Mouse (Mus musculus) midbrain, embryonic 16.5 days (tissue): ENCODE measurements at regions not wholly inside any gene's neighbourhood (a gene's known extent, or its start where the extent isn't known, plus 50 kb on each side); places are given as distances from the start of the nearest gene placed in this dataset.
A peak's percentile ranks its signal among the peaks of the same experiment; 100 is the strongest.
"Not testable (repeated sequence)": the region's sequence is repeated elsewhere in the genome, so short reads cannot be mapped to it uniquely, and the experiment has no call there.

ENCODE experiments used
- ATAC-seq: fragments of 200-750 bp; cut with Nextera tagmentation; 2 replicates; pipeline ENCODE4 v1.8.0; 2017; ENCODE audit warnings: moderate TSS enrichment
- H3K27ac ChIP-seq: fragments of 300-500 bp; sonication (generic); 2 replicates; pipeline ENCODE4 v1.5.1; 2014; ENCODE audit warnings: mild to moderate bottlenecking, low read length, mixed read lengths
- H3K27me3 ChIP-seq: fragments of 300-500 bp; sonication (generic); 2 replicates; pipeline ENCODE4 v1.6.1; 2014; ENCODE audit warnings: low read depth, low read length, mixed read lengths; ENCODE audit not compliant: control insufficient read depth, insufficient read depth
- H3K36me3 ChIP-seq: fragments of 300-500 bp; sonication (generic); 2 replicates; pipeline ENCODE4 v1.6.1; 2014; ENCODE audit warnings: mild to moderate bottlenecking, low read length, moderate library complexity, mixed read lengths; ENCODE audit not compliant: control insufficient read depth, insufficient read depth
- H3K4me1 ChIP-seq: fragments of 300-500 bp; sonication (generic); 2 replicates; pipeline ENCODE4 v1.6.1; 2014; ENCODE audit warnings: mild to moderate bottlenecking, low read length, mixed read lengths; ENCODE audit not compliant: control insufficient read depth, insufficient read depth
- H3K4me2 ChIP-seq: fragments of 300-500 bp; sonication (generic); 2 replicates; pipeline ENCODE4 v1.6.1; 2014; ENCODE audit warnings: mild to moderate bottlenecking, low read length, mixed read lengths
- H3K4me3 ChIP-seq: fragments of 300-500 bp; sonication (generic); 2 replicates; pipeline ENCODE4 v1.5.1; 2014; ENCODE audit warnings: low read depth, mild to moderate bottlenecking, low read length, moderate library complexity, mixed read lengths
- H3K9ac ChIP-seq: fragments of 300-500 bp; sonication (generic); 2 replicates; pipeline ENCODE4 v1.6.1; 2014; ENCODE audit warnings: low read depth, low read length, mixed read lengths
- H3K9me3 ChIP-seq: fragments of 300-500 bp; sonication (generic); replicated peaks from 2 replicates; pipeline ENCODE4 v1.6.1; 2014; ENCODE audit warnings: mild to moderate bottlenecking, low read length, mixed read lengths; ENCODE audit not compliant: control insufficient read depth, poor library complexity, severe bottlenecking
- WGBS: fragments of 180-500 bp; shearing (Covaris S2); extraction: QIAGEN DNeasy Blood & Tissue Kit; methylation state at CpG from one replicate; pipeline ENCODE4 v1.1.7; 2014; 5-methylcytosine and 5-hydroxymethylcytosine counted together

- peak; percentile 62 for ATAC-seq
- Histone ChIP-seq H3K4me3 (no peak overlapping the region), H3K9ac (no peak overlapping the region), H3K9me3 (no peaks in the 10 kb centered on the region), H3K36me3 (no peaks in the 10 kb centered on the region), H3K4me1 (no peaks in the 10 kb centered on the region), H3K4me2 (no peak overlapping the region), H3K27me3 (no peaks in the 10 kb centered on the region), H3K27ac (no peak overlapping the region)
- 66% methylated on average over 2 of the region's 2 CpGs for WGBS
These were observed 67.2 kb downstream of the Qdpr start for GRCm38 (mm10) chr5:45382804-45383203.

GRCm38 (mm10) chr5:45378486-45378885, 71.5 kb downstream of the Qdpr start:
- no peaks in the 10 kb centered on the region for H3K36me3 ChIP-seq
- no peaks in the 10 kb centered on the region for H3K9me3 ChIP-seq
- 7% methylated on average over 2 of the region's 2 CpGs for WGBS
- no peak overlapping the region for H3K27ac ChIP-seq
- no peaks in the 10 kb centered on the region for H3K27me3 ChIP-seq
- H3K4me1 ChIP-seq, result no peaks in the 10 kb centered on the region
- no peak for ATAC-seq
- no peak overlapping the region for H3K4me2 ChIP-seq
- no peak overlapping the region for H3K4me3 ChIP-seq
- H3K9ac ChIP-seq, result no peak overlapping the region

- Histone ChIP-seq H3K27me3 (no peaks in the 10 kb centered on the region), H3K9me3 (no peaks in the 10 kb centered on the region), H3K4me2 (no peak overlapping the region), H3K9ac (no peak overlapping the region), H3K4me3 (no peak overlapping the region), H3K27ac (no peak overlapping the region), H3K4me1 (no peaks in the 10 kb centered on the region), H3K36me3 (no peaks in the 10 kb centered on the region)
- no peak for ATAC-seq
- WGBS, result 87% methylated on average over 2 of the region's 2 CpGs
These were observed 77.0 kb downstream of the Qdpr start for GRCm38 (mm10) chr5:45373069-45373468.

- Histone ChIP-seq H3K4me1 (no peaks in the 10 kb centered on the region), H3K36me3 (no peaks in the 10 kb centered on the region), H3K27me3 (no peaks in the 10 kb centered on the region), H3K4me3 (no peak overlapping the region), H3K9me3 (no peaks in the 10 kb centered on the region), H3K9ac (no peak overlapping the region), H3K27ac (no peak overlapping the region), H3K4me2 (no peak overlapping the region)
- ATAC-seq, result no peak
- 91% methylated on average over 6 of the region's 6 CpGs for WGBS
These were observed 81.6 kb downstream of the Qdpr start for GRCm38 (mm10) chr5:45368451-45368850.

GRCm38 (mm10) chr5:45360189-45360588, 89.8 kb downstream of the Qdpr start:
- ATAC-seq, result no peak
- no peak overlapping the region for H3K27ac ChIP-seq
- H3K4me3 ChIP-seq, result no peak overlapping the region
- H3K27me3 ChIP-seq, result no peaks in the 10 kb centered on the region
- no peaks in the 10 kb centered on the region for H3K4me1 ChIP-seq
- H3K4me2 ChIP-seq, result no peak overlapping the region
- H3K9ac ChIP-seq, result no peak overlapping the region
- no peaks in the 10 kb centered on the region for H3K9me3 ChIP-seq
- no peaks in the 10 kb centered on the region for H3K36me3 ChIP-seq

GRCm38 (mm10) chr5:45340411-45340810, 109.6 kb downstream of the Qdpr start:
- H3K4me3 ChIP-seq, result no peak overlapping the region
- H3K9ac ChIP-seq, result no peak overlapping the region
- no peaks in the 10 kb centered on the region for H3K36me3 ChIP-seq
- 91% methylated on average over 3 of the region's 3 CpGs for WGBS
- H3K27ac ChIP-seq, result no peak overlapping the region
- no peaks in the 10 kb centered on the region for H3K27me3 ChIP-seq
- no peaks in the 10 kb centered on the region for H3K9me3 ChIP-seq
- no peak overlapping the region for H3K4me2 ChIP-seq
- ATAC-seq, result no peak
- no peaks in the 10 kb centered on the region for H3K4me1 ChIP-seq

GRCm38 (mm10) chr5:45336801-45337200, 113.2 kb downstream of the Qdpr start:
- Histone ChIP-seq H3K4me2 (no peak overlapping the region), H3K9me3 (no peaks in the 10 kb centered on the region), H3K27me3 (no peaks in the 10 kb centered on the region), H3K27ac (no peak overlapping the region), H3K4me1 (no peaks in the 10 kb centered on the region), H3K36me3 (no peaks in the 10 kb centered on the region), H3K9ac (no peak overlapping the region), H3K4me3 (no peak overlapping the region)
- no peak for ATAC-seq
- whole genome bisulfite sequencing, result 72% methylated on average over 2 of the region's 2 CpGs

GRCm38 (mm10) chr5:45324468-45324867, 125.6 kb downstream of the Qdpr start:
- H3K27me3 ChIP-seq, ATAC-seq, H3K4me1 ChIP-seq, H3K27ac ChIP-seq, H3K4me3 ChIP-seq, H3K4me2 ChIP-seq, H3K9ac ChIP-seq, H3K36me3 ChIP-seq, H3K9me3 ChIP-seq: not testable (repeated sequence)
- WGBS, result 63% methylated on average over 2 of the region's 2 CpGs

GRCm38 (mm10) chr5:45323500-45323899, 126.5 kb downstream of the Qdpr start:
- no peaks in the 10 kb centered on the region for H3K9me3 ChIP-seq

GRCm38 (mm10) chr5:45318026-45318425, 132.0 kb downstream of the Qdpr start:
- 77% methylated on average over 2 of the region's 2 CpGs for WGBS

More at GRCm38 (mm10) chr5:45323500-45323899, 126.5 kb downstream of the Qdpr start:
- Histone ChIP-seq H3K27ac (no peak overlapping the region), H3K4me2 (no peak overlapping the region), H3K4me3 (no peak overlapping the region), H3K36me3 (no peaks in the 10 kb centered on the region), H3K27me3 (no peaks in the 10 kb centered on the region), H3K4me1 (no peaks in the 10 kb centered on the region), H3K9ac (no peak overlapping the region)
- no peak for ATAC-seq
- 85% methylated on average over 4 of the region's 4 CpGs for WGBS

More at GRCm38 (mm10) chr5:45318026-45318425, 132.0 kb downstream of the Qdpr start:
- H3K9me3 ChIP-seq, result no peaks in the 10 kb centered on the region
- H3K4me1 ChIP-seq, result no peaks in the 10 kb centered on the region
- H3K27me3 ChIP-seq, result no peaks in the 10 kb centered on the region
- H3K36me3 ChIP-seq, result no peaks in the 10 kb centered on the region
- H3K4me2 ChIP-seq, result no peak overlapping the region
- no peak overlapping the region for H3K9ac ChIP-seq
- no peak overlapping the region for H3K4me3 ChIP-seq
- ATAC-seq, result no peak
- no peak overlapping the region for H3K27ac ChIP-seq
